Mouse (Mus musculus): Measurements from ENCODE around the gene Mbtps2.
A peak's percentile ranks its signal among the peaks of the same experiment; 100 is the strongest.

Gene Mbtps2

DNA sequence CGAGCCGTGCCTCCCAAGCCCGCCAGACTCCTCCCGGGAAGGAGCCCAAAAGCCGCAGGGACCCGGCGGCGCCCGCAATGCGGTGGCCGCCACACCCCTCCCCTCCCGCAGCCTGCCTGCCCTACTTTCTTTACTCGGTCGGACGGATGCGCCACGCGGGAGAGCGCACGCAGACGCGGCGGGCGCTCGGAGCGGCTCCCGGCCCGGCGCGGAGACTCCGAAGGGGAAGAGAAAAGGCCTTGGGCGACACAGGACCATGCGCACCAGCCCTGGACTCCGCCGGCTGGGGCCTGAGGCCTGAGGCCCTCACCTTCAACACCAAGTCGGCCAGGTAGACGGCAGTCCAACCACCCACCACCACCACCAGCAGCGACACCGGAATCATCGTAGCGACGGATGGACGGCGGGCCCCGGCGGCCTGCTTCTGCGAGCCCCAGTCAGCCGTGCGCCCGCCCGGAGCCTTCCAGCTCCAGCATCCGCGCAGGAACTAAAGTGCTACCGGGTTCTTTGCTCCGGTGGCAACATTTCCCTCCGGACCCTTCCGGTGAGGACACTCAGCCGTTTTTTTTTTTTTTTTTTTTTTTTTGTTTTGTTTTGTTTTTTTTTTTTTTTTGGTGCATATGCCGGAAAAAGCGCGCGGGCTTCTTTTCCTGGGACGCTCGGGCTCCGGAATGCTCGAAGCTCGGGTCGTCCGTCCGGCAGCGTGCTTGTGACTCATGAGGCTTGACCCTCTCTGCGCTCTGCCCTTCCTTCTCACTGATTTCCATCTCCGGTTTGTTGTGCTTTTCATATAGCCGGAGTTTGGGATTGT is at the start of gene Mbtps2:
TSS of gene Mbtps2 (minus strand) at position 530 of the 811 bp plus-strand sequence.
- peak; percentile 51 for DNase-seq (ENCODE audit: low read depth, low spot score)

DNA sequence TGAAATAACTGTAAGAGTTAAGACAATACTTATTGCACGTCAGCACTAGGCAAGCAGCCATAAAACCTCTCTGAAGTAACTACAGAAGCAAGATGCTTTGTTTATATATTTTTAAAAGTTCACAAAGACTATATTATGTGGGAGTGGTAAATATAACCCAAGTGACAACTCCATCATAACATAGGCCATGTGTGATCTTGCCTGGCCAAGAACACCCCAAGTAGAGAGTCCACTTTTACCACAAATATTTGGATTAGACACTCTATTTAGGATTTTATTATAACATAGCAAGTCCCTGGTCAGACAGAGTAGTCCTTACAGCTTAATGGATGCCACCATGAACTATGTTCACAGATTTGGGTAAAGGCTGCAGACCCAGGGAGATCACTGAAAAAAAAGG is 47.9 kb upstream of the Mbtps2 start:
- no peak for DNase-seq (ENCODE audit: low read depth, low spot score)

DNA sequence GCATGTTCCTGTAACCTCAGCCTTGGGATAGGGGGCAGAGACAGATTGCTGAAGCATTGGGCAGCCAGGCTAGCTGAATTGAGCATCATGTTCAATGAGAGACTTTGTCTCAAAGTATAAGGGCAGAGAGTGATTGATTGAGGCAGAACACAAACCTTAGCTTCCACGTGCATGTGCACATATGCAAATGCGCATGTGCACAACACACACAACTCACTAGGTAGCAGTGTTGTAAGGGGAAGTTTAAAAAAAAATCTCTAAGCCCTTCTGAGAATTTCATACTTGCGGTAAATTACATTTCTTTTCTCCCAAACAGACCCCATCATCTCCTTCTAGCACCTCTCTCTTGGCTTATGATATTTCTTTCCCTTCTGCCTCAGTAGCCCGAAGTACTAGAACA is 46.2 kb upstream of the Mbtps2 start:
- DNase-seq (ENCODE audit: low read depth, low spot score) = no peak

DNA sequence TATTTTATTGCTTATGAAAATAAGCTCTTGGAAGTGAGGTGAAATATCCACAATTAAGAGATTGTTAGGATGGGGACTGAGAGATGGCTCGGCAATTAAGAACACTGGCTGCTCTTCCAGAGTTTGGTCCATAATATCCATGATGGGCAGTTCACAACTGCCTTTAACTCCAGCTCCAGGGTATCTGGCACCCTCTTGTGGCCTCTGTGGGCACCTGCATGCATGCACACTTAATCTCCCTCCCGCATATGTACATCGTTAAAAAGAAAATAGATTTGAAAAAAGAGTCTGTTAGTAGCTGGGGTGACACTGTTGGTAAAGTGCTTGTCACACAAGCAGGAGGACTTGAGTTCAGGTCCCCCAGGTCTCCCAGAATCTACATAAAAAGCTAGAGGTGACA is 45.8 kb upstream of the Mbtps2 start:
- peak; percentile 30 for DNase-seq (ENCODE audit: low read depth, low spot score)

DNA sequence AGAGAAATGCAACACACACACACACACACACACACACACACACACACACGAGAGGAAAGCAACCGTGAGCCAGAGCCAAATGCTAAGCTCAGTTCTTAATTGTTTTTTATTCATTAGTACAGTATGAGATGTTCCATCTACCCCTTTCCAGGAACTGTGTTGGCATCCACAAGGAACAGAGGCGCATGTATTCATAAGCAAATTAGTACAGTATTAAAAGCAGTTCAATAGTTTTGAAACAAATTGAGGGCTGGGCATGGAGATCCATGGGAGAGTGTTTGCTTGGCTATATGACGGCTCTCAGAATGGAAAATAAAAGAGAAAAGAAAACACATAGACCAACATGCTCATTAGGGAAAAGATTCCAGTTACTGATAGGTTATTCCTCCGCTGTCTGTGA is 44.3 kb upstream of the Mbtps2 start:
- no peak for DNase-seq (ENCODE audit: low read depth, low spot score)

DNA sequence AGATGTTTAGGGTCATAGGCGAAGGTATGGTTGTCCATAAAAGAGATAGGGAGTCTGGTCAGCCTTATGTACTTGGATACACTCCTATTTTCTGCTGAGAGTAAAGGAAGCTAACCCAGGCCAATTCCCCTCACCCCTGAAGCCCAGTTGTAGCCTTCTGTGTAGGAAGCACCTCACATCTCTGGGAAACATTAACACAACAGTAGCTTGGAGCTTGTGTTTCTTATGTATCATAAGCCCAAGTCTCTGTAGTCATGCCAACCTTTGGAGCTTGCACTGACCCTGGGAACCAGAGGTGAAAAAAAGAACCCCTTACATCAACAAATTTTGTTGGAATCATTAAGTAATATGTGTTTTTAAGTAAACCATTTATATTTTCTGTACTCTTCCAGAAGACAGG is 38.7 kb upstream of the Mbtps2 start:
- no peak for DNase-seq (ENCODE audit: low read depth, low spot score)

DNA sequence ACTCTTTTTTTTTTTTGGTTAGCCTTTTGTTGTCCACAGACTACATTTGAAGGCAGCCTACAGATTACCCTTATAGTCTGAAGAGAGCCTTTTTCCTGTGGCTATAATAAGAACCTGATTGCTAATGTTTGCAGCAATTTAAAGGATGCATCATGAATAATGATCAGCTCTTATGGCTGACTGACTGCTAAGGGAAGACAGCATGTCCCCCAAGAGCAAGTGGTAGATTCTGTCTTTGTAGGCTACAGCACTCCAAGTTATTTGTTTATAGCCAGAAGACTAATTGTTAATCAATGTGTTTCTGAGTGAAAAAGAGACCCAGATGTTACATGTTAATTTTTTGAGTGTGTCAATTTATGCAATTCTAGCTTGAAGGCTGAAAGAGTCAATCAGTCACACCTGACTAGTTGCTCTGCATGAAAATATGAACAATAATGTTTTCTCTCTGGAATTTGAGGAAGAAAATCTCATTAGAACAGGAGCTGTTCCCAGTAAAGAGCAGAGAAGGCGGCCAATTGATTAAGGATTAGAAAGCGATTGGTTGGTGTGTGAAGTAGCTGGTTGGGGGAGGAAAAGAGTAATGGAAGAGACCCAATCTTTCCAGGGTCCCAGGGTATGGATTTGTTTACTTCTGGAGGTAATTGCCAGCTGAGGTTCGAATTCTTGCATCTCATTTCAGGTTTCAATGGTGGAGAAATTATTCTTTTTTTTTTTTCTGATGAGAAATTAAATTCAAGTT is 35.3 kb upstream of the Mbtps2 start:
- no peak for DNase-seq (ENCODE audit: low read depth, low spot score)

DNA sequence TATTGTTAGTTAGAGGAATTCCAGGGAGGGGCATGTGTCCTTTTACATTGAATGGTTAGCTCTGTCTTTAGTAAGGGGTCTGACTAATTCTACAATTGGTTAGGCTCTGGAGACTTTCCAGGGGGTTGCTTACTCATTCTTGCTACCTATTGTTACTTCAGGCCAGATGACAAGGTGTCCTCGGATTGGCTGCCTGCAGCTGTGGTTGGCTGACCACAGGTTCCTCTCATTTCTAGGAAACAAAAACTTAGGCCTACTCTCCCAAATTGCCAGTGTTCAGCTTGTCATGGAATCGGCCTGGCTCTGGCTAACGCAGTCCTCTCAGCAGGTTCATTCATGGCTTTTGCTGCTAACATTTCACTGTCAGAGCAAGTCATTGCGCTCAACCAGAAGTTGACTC is 31.8 kb upstream of the Mbtps2 start:
- no peak for DNase-seq (ENCODE audit: low read depth, low spot score)

DNA sequence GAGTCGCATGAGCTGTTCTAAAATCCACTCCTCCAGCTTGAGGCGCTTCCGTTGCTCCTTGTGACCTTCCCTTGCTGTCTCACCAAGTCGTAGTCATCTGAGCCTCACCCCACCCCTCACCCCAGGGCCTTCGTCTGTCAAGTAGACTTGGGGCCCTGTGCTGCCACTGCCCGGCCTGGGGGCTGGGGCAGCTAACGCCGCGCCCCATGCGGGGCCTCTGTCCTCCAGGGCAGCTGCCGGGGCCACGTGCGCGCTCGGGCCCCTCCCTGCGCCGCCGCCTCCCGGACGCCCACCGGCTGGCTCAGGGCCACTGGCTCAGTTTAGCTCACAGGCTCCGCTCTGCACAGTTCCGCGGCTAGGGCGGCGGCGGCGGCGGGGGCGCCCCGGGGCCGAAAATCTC is 14.4 kb upstream of the Mbtps2 start:
- DNase-seq (ENCODE audit: low read depth, low spot score) = no peak

DNA sequence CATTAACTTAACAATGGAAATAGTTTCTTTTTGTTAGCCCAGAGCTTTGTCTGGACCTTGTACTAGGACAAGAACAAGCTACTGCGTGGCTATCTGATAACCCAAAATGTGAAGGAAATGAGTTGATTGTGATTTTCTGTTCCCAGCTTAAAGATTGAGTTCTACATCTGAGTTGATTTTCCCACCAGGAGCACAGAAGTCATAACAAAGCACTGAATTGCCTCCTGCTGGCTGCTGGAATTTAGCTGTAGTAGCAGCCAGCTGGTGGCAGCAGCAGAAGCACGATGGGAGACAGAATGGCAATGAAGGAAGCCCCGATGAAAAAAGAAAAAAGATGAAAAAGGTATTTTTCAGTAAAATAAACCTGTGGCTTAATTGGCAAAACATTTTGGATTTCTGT is 2.9 kb upstream of the Mbtps2 start:
- DNase-seq (ENCODE audit: low read depth, low spot score) = no peak

DNA sequence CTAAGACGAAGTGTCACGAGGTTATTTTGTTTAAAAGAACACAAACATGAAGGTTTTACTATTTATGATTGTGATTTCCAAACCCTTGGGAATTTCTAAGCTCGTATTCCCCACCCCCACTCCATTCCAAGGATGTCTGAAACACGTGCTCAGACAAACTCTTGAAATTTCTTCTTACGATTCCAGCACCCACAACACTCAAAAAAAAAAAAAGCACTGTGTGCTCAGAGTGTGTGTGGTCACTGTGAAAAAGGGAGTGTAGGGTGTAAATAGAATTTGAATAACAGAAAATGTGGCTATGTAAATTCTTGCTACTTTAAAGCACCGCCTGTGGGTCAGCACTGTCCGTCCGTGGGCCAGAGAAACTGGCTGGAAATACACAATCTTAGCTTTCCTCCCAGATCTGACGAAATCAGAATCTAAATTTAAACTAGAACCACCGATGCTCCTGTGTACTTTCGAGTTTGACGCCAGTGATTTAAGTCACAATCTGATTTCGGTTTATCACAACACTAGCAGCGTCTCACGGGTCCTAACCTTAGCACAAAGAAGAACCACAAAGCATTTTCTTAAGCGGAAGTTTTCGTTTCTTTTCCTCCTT is 830 bp downstream of the Mbtps2 start:
- DNase-seq (ENCODE audit: low read depth, low spot score) = no peak

DNA sequence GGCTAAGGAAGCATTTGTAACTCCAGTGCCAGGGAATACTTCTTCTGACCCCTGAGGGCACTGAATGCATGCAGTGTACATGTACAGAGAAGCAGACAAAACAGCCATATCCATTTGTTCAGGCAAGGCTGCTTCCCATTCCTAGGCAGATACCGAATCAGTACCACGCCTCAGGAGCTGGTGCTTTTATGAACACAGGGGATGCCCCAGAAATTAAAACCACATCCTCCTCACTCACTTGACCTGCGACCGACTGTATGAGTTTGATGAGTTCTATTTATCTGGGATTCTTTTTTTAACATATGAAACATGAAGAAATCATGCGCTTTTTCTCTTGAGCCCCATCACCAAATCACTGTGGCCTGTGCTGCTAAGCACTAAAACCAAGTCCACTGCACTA is 1.7 kb downstream of the Mbtps2 start:
- DNase-seq (ENCODE audit: low read depth, low spot score) = no peak

DNA sequence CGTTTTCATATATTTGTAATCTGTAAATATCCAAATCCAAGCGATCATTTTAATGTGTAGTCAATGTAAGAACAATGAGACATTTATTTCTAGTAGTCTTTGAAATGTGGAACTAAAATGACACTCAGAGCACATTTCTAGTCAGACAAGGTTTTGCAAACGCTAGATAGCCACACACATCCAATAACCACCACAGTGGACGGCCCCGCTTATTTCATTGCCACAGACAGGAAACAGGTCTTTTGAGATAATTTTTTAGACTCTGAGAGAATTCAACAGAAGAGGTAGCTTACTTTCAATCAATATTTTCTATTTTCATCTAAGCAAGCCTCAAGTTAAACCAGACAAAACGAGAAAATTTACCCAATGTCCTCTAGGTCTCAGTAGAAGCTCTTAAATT is 2.6 kb downstream of the Mbtps2 start:
- DNase-seq (ENCODE audit: low read depth, low spot score) = no peak

DNA sequence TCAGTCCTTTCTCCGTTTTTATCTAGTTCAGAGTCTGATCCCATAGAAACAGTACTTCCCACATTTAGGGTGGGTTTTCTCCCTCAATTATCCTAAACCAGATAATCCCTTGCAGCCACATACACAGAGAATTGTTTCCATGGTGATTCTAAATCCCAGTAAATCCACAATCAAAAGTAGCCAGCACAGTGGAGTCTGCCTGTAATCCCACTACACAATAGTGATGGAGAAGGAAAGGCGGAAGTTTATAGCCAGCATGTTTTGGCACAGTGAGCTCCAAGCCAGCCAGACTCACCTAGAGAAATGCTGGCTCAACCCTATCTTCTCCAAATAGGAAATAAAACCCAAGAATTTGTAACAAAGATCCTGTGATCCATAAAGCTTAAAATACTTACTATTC is 3.9 kb downstream of the Mbtps2 start:
- peak; percentile 13 for DNase-seq (ENCODE audit: low read depth, low spot score)

DNA sequence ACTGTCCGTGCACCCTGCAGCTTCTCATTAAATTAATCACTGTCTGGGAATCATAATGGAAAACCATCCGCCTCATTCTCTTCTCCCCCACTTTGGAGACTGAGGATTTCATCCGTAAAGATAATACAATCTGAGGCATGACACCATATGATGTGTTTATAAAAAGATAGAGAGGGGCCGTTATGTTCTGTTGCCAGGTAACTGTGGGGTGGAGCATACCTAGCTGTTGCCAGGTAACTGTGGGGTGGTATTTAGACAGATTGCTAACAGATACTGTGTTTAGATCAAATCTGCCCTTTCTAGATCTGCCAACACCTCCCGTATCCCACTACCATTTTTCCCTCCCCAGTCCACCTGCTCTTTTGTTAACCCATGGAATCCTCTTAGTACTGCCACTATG is 11.5 kb downstream of the Mbtps2 start:
- no peak for DNase-seq (ENCODE audit: low read depth, low spot score)

DNA sequence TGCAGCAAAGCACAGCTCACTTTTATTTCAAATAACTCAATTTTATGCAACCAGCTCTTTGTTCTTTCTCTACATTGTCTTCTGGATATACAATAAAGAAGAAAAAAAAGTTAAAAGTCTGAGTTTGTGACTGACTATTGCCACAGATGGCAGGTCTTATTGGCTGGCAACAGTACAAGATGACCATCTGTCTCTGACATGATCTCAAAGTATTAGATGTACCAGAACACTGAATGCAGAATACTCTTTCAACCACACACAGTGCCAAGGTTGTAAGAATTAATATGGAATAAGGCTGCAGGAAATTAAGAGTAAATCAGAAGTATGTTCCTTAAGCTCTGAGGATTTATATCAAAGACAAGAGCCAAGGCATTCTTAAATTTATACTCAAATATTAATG is 12.1 kb downstream of the Mbtps2 start:
- no peak for DNase-seq (ENCODE audit: low read depth, low spot score)

DNA sequence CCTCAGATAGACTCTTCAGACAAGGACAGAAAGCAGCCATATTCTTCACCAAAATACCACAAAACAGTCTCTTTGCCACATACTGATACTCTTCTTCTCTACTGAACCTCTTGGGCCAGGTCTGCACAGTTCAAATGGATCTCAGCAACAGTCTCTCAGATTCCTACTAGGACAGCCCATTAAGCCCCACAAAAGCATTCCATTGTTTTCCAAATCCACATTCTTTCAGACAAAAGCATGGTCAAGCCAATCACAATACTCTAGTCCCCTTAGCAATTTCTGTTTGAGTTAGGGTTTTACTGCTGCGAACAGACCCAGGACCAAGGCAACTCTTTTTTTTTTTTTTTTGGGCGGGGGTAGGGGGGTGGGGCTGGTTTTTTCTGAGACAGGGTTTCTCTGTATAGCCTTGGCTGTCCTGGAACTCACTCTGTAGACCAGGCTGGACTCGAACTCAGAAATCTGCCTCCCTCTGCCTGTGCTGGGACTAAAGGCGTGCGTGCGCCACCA is 19.4 kb downstream of the Mbtps2 start:
- no peak for DNase-seq (ENCODE audit: low read depth, low spot score)

DNA sequence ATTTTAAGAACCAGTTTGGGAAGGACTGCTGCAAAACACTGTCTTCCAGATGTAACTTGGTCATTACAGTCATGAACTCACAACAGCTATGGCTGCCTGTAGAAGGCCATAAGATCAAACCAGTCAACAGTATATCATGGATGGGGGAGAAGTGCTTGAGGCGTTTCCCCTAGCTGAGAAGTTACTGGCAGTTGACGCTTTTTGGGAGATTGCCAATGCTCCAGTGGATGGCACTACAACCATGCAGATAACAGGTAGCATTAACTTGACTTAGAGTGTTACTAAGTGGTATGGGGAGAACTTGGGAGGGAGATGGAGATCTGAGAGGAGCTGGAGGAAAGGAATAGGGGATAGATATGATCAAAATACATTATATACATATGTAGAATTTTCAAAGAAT is 23.8 kb downstream of the Mbtps2 start:
- no peak for DNase-seq (ENCODE audit: low read depth, low spot score)

DNA sequence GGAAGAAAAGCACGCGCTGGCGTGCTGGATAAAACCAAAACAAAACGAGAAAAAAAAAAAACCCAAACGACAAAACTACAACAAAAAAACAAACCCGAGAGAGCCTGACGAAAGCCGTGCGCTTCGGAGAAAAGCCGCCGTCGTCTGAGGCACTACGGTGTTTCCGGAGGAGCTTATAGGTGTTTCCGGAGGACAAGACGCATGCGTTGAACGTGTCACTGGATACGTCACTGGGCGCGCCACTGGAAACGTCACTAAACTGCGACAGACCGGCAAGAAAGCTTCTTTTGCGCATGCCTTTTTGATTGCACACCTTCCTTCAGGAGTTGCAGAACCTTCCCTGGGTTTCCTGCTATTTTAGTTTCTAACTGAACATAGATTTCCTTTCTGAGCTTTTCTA is 29.7 kb downstream of the Mbtps2 start, which contains the start of gene Yy2:
TSS of gene Yy2 (minus strand) at position 146 of the 400 bp plus-strand sequence.
- no peak for DNase-seq (ENCODE audit: low read depth, low spot score)

DNA sequence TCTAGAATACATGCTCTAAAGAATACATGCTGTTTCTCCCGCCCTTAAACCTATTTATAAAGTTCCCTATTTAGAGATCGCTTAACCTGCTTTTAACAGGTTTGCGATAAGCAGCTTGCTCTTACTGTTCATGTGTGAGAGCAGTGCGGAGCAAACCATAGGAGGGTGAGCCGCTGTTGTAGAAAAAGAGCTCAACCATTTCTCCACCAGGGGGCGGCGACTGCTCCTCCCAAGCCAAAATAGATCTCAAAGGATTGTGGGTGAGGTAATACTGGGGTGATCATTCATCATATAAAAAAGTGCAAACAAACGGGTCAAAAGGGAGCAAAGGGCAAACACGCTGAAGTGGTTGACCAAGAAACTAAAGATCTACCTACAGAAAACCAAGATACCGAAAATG is 34.7 kb downstream of the Mbtps2 start:
- DNase-seq (ENCODE audit: low read depth, low spot score) = no peak

DNA sequence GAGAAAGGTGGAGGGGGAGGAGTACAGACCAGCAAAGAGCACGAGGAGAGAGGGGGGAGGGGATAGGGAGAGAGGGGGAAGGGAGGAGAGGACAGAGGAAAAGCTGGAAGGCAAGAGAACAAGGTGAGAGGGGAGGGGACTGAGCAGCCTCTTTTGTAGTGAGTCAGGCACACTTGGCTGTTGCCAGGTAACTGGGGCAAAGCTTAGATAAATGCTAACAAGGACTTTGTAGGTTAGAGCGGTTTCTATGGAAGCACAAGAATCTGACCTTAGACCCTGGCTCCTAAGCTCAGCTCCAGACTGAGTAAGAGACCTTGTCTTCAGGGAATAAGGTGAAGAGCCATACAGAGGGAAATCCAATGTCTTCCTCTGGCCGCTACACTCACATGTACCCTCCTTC is 51.4 kb downstream of the Mbtps2 start:
- DNase-seq (ENCODE audit: low read depth, low spot score) = no peak

DNA sequence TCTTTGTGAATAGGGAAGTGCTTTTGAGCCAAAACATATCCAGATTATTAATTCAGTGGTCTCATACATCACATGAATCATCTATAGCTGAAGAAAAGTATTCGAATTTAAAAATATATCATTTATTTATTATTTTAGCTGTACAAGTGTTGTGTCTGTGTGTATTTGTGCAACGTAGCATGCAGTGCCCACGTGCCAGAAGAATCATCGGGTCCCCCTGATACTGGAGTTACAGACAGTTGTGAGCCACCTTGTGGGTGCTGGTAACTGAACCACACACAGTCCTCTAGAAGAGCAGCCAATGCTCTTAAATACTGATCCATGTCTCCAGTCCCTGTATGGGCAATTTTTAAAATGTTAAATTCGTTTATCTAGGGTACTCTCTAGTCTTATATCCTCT is 92.1 kb downstream of the Mbtps2 start:
- DNase-seq (ENCODE audit: low read depth, low spot score) = no peak

DNA sequence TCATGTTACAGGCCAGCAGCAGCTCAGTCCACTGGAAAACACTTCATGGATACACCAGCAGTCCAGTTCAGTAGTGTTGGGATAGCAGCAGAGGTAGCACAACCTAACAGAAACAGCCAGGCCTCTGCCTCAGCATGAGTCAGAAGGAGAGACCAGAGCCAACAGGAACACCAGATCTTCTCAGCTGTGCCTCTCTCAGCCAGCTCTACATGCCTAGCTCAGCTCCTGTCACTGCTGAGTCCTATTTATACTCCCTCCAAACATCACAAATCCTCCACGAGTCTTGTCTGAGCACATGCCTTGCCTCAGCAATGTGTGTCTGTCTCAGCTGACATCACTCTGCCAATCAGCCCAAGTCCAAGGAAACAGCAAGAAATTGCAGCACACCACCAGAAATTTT is 94.0 kb downstream of the Mbtps2 start:
- DNase-seq (ENCODE audit: low read depth, low spot score) = no peak

All from retina, postnatal 7 days (tissue).